Mouse (Mus musculus) erythroblast, embryonic 14.5 days (primary cell): ENCODE measurements around the gene Ttc29.

Experiments
- GATA1 ChIP-seq: IDR thresholded peaks from 2 replicates; pipeline ENCODE4 v1.6.1; 2012; ENCODE audit warnings: low read length, inconsistent platforms, mixed read lengths
- TAL1 ChIP-seq: IDR thresholded peaks from 3 replicates; pipeline ENCODE4 v1.6.1; 2012; ENCODE audit warnings: low read length, inconsistent platforms, mixed read lengths

- TF ChIP-seq TAL1, result no peak
- no peak for TF ChIP-seq GATA1
Observed at GRCm38 (mm10) chr8:78426455-78426854, 213.4 kb downstream of the Ttc29 start.
